Mouse (Mus musculus): ENCODE data around the gene Zkscan17. TPM values are rescaled to one million over a fixed set of nuclear protein-coding genes. Genes with fewer than 3 reads are reported as not detected.

The Zkscan17 gene
- total and polyA plus RNA-seq, 2 experiments from 2014 or later, result 10.1 to 20.6 TPM

DNA sequence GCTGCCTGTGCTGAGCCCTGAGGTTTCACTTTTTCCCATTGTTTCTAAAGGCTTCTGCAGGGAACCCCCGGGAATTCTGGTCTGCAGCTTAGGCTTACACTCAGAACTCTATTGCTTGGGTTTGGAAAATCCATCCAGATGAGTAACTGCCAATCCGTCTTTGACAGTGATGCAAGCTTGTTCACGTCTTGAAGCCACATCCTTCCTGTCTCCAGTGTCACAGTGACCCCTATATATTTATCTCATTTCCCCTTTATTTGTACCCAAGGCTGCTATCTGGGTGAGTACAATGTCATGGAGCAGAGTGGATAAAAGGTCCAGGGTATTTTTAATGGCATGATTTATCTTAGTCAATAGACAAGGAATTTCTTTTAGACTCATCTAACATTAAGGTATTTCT lies 14.8 kb upstream of the Zkscan17 start, which contains the start of gene Nlrp3:
Gene Nlrp3 (plus strand): TSS at position 245 of the 400 bp plus-strand sequence.
- DNase-seq (ENCODE audit: low spot score), result no peak
- WGBS, result 43% methylated on average over 3 of the region's 3 CpGs

DNA sequence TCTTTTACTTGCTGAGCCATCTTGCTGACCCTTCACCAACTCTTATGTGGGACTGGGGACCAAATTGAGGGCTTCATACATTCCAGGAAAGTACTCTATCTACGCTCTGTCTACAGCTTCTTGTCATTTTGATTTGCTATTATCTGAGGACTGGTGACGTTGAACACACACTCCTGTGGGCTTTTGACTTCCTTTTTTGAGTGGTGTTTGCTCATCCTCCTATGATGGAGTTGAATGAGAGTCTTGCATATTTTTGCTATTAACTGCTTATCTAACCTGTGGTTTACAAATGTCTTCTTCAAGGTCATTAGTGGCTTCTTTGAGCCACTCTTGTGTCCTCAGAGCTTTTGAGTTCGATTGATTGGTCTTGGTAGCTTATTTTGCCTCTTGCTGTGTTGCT lies 13.6 kb upstream of the Zkscan17 start:
- H3K36me3 ChIP-seq (replicated peaks; ENCODE audit: control insufficient read depth, insufficient read depth, low read length), result no peaks in the 10 kb centered on the region
- H3K4me2 ChIP-seq (ENCODE audit: low read depth, low read length), result no peak overlapping the region
- H3K9ac ChIP-seq (replicated peaks; ENCODE audit: low read depth, low read length), result no peak overlapping the region
- DNase-seq (ENCODE audit: low spot score) (no peak), ATAC-seq (ENCODE audit: insufficient read depth, low read depth) (no peak)
- no peaks in the 10 kb centered on the region for H3K9me3 ChIP-seq (replicated peaks; ENCODE audit: control insufficient read depth, low read length)
- WGBS, result 53% methylated on average over 3 of the region's 3 CpGs
- H3K4me3 ChIP-seq (ENCODE audit: low read depth, low read length), result no peak overlapping the region
- no peak for TF ChIP-seq CTCF (IDR thresholded peaks at IDR 0.05; ENCODE audit: low read depth)
- no peak for TF ChIP-seq EP300 (IDR thresholded peaks at IDR 0.05; ENCODE audit: low read depth)
- H3K27me3 ChIP-seq (ENCODE audit: control insufficient read depth, insufficient read depth, low read length), result no peaks in the 10 kb centered on the region
- 0 out of 2 replicates have a peak, but pooled peaks cover 2% of the 10 kb centered on the region for H3K4me1 ChIP-seq (ENCODE audit: control insufficient read depth, insufficient read depth)
- H3K27ac ChIP-seq (ENCODE audit: low read depth), result no peak overlapping the region

More for the DNA sequence above, 14.8 kb upstream of the Zkscan17 start, which contains the start of gene Nlrp3:
- H3K27ac ChIP-seq (ENCODE audit: low read depth), result 0 out of 2 replicates have a peak within 1 kb of the TSS, but pooled peaks have one; percentile 30
- no peak within 1 kb of the TSS for H3K9ac ChIP-seq (replicated peaks; ENCODE audit: low read depth, low read length)
- no peak for ATAC-seq (ENCODE audit: insufficient read depth, low read depth)
- H3K4me1 ChIP-seq (ENCODE audit: control insufficient read depth, insufficient read depth), result no peaks in the 10 kb centered on the region
- H3K9me3 ChIP-seq (replicated peaks; ENCODE audit: control insufficient read depth, low read length), result no peaks in the 10 kb centered on the region
- H3K27me3 ChIP-seq (ENCODE audit: control insufficient read depth, insufficient read depth, low read length), result no peaks in the 10 kb centered on the region
- H3K36me3 ChIP-seq (replicated peaks; ENCODE audit: control insufficient read depth, insufficient read depth, low read length), result no peaks in the 10 kb centered on the region
- no peak within 1 kb of the TSS for H3K4me2 ChIP-seq (ENCODE audit: low read depth, low read length)
- TF ChIP-seq CTCF (IDR thresholded peaks at IDR 0.05; ENCODE audit: low read depth) (no peak), EP300 (IDR thresholded peaks at IDR 0.05; ENCODE audit: low read depth) (no peak)
- no peak within 1 kb of the TSS for H3K4me3 ChIP-seq (ENCODE audit: low read depth, low read length)

DNA sequence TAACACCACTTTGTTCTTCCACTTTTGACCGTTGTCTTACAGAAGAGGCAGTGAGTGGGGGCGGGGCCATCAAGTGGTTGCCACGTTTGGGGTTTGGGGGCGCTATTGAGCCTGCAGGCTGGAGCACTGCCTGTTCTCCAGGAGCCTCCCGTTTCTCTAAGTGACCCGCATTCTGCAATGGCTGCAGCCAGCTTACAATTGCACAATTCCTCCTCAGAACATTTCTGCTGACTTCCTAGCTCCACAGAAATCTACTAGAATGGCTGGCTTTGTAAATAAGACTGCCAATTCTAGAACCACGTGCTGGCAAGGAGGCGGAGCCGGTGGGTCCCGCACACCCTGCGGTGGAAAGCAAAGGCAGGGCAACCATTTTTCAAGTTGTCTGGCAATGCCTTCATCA lies 11.8 kb upstream of the Zkscan17 start:
- ATAC-seq (ENCODE audit: insufficient read depth, low read depth) (no peak), DNase-seq (ENCODE audit: low spot score) (no peak)
- Histone ChIP-seq H3K27ac (ENCODE audit: low read depth) (no peak overlapping the region), H3K36me3 (replicated peaks; ENCODE audit: control insufficient read depth, insufficient read depth, low read length) (no peaks in the 10 kb centered on the region), H3K27me3 (ENCODE audit: control insufficient read depth, insufficient read depth, low read length) (no peaks in the 10 kb centered on the region), H3K4me1 (ENCODE audit: control insufficient read depth, insufficient read depth) (0 out of 2 replicates have a peak, but pooled peaks cover 4% of the 10 kb centered on the region), H3K9me3 (replicated peaks; ENCODE audit: control insufficient read depth, low read length) (no peaks in the 10 kb centered on the region), H3K9ac (replicated peaks; ENCODE audit: low read depth, low read length) (no peak overlapping the region), H3K4me2 (ENCODE audit: low read depth, low read length) (no peak overlapping the region), H3K4me3 (ENCODE audit: low read depth, low read length) (no peak overlapping the region)
- 40% methylated on average over 11 of the region's 11 CpGs for WGBS
- 0 out of 2 replicates have a peak, but pooled peaks have one; percentile 1 for TF ChIP-seq CTCF (IDR thresholded peaks at IDR 0.05; ENCODE audit: low read depth)
- no peak for TF ChIP-seq EP300 (IDR thresholded peaks at IDR 0.05; ENCODE audit: low read depth)

DNA sequence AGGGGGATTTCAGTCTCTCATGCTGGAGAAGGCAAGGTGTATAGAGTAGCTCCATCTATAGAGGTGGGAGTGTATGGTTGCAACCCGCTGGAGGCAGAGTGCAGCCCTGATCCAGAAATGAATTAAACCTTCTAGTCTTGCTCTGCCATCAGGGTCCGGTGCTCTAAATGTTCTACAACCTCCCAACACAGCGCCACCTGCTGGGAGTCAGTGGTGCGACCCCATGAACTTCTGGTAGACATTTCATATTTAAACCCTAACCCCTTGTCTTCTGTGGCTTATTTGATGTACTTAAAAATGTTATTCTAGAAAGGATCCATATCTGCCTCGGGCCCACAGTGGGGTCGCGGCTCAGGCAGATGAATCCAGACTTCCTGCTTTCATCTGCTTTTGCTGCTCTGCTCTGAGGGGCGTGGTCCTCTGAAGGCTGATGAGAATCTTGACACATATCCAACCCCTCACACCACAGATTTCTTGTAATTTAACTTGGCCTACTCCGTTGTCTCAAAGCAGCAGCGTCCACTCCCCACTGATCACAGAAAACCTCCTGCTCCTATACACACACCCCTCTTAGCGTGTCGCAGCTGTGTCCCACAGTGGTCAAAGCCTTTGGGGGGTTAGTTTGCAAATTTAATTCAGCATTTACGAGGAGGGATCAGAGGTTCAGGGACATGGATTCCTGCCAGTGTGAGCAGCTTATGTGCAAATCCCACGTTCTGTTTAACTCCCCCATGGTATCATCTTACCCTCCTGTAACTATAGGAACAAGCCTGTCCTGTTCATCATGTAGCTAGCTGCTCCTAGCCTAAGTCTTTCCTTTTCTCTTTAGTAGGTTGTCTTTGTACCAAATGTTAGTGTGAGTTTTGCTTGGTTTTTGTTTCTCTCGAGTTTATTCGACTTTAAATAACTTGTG lies 10.9 kb upstream of the Zkscan17 start:
- Histone ChIP-seq H3K27ac (ENCODE audit: low read depth) (no peak overlapping the region), H3K4me2 (ENCODE audit: low read depth, low read length) (no peak overlapping the region)
- no peak for ATAC-seq (ENCODE audit: insufficient read depth, low read depth)

DNA sequence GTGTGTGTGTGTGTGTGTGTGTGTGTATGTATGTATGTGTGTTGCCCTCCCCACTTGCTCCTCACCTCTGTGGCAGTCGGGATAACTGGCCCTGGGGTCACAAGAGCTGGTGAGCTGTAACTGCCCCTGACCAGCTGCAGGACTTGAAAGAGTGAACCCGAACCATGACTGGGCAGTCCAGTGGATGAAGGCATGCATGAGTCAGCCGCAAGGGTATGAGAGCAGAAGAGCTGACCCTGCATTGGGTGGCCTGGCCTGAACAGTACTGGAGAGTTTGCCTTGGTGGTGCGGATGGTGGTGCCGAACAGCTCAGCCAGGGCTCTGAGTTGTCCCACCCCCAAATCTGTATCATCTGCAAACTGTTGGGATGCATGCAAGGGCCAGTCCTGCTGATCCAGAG lies 5.0 kb upstream of the Zkscan17 start:
- 79% methylated on average over 5 of the region's 5 CpGs for WGBS
- no peak overlapping the region for H3K27ac ChIP-seq (ENCODE audit: low read depth)
- H3K9ac ChIP-seq (replicated peaks; ENCODE audit: low read depth, low read length), result no peak overlapping the region
- DNase-seq (ENCODE audit: low spot score) (no peak), ATAC-seq (ENCODE audit: insufficient read depth, low read depth) (no peak)
- H3K36me3 ChIP-seq (replicated peaks; ENCODE audit: control insufficient read depth, insufficient read depth, low read length), result no peaks in the 10 kb centered on the region
- no peaks in the 10 kb centered on the region for H3K9me3 ChIP-seq (replicated peaks; ENCODE audit: control insufficient read depth, low read length)
- no peak for TF ChIP-seq CTCF (IDR thresholded peaks at IDR 0.05; ENCODE audit: low read depth)
- no peak for TF ChIP-seq EP300 (IDR thresholded peaks at IDR 0.05; ENCODE audit: low read depth)
- 0 out of 2 replicates have a peak, but pooled peaks cover 4% of the 10 kb centered on the region for H3K4me1 ChIP-seq (ENCODE audit: control insufficient read depth, insufficient read depth)
- H3K4me2 ChIP-seq (ENCODE audit: low read depth, low read length), result no peak overlapping the region
- H3K4me3 ChIP-seq (ENCODE audit: low read depth, low read length), result no peak overlapping the region
- H3K27me3 ChIP-seq (ENCODE audit: control insufficient read depth, insufficient read depth, low read length), result no peaks in the 10 kb centered on the region

More for the DNA sequence above, 10.9 kb upstream of the Zkscan17 start:
- DNase-seq (ENCODE audit: low spot score), result no peak
- Histone ChIP-seq H3K9ac (replicated peaks; ENCODE audit: low read depth, low read length) (no peak overlapping the region), H3K9me3 (replicated peaks; ENCODE audit: control insufficient read depth, low read length) (no peaks in the 10 kb centered on the region), H3K4me1 (ENCODE audit: control insufficient read depth, insufficient read depth) (0 out of 2 replicates have a peak, but pooled peaks cover 4% of the 10 kb centered on the region), H3K4me3 (ENCODE audit: low read depth, low read length) (no peak overlapping the region), H3K36me3 (replicated peaks; ENCODE audit: control insufficient read depth, insufficient read depth, low read length) (no peaks in the 10 kb centered on the region), H3K27me3 (ENCODE audit: control insufficient read depth, insufficient read depth, low read length) (no peaks in the 10 kb centered on the region)
- 67% methylated on average over 16 of the region's 16 CpGs for WGBS
- 0 out of 2 replicates have a peak, but pooled peaks have one; percentile 11 for TF ChIP-seq CTCF (IDR thresholded peaks at IDR 0.05; ENCODE audit: low read depth)
- no peak for TF ChIP-seq EP300 (IDR thresholded peaks at IDR 0.05; ENCODE audit: low read depth)
